Mouse (Mus musculus): ENCODE data around the gene Tenm2. TPM values are rescaled to one million over a fixed set of nuclear protein-coding genes. Genes with fewer than 3 reads are reported as not detected.

Tenm2 gene
- polyA plus RNA-seq, 1 experiment = 0.32 TPM

DNA sequence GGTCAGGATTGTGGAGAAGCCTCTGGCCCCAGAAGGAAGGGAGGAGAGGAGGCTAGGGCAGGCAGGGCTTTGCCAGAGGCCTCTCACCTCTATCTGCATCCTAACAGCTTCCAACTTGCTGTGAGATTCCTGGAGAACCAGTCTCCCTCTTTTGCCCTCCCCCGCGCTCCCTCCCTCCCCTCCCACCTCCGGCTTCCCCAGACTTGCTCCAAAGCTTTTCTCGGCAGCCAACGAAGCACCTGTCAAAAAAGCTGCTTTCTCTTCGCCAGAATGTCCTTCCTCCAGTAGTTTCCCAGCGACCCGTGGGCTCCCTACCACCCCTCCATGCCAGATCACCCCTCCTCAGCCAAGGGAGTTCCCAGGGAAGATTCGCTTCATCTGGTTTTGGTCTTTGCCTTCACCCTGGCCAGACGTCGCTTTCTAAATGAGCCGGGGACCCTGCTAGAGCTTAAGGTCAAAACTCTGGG is 1256.5 kb downstream of the Tenm2 start:
- TF ChIP-seq CTCF (IDR thresholded peaks at IDR 0.05; ENCODE audit: control insufficient read depth, insufficient read depth, insufficient replicate concordance, low read depth, low read length) (no peak), POLR2A (IDR thresholded peaks at IDR 0.05; ENCODE audit: control insufficient read depth, low read depth, low read length) (no peak)

DNA sequence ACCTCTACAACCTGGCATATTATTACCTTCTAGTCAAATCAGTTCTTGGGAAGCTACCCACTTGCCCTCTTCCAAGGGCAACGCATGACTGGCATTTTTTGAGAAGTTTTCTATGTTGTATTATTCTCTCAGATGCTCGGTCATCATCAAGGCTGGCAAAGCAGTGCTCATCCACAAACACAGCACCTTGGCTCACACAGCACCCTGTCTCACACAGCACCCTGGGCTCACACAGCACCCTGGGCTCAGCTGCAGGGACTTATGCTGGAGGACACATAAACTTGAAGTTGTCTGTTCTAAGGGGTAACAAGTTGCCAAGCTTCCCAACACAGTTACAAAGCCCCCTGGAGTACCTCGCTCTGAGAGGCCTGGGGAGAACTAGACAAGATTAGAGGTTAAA is 1258.0 kb downstream of the Tenm2 start:
- H3K4me3 ChIP-seq (ENCODE audit: control insufficient read depth, low read depth, low read length) = no peak overlapping the region
- H3K27me3 ChIP-seq (ENCODE audit: control insufficient read depth, insufficient read depth, low read length) = no peaks in the 10 kb centered on the region
- H3K27ac ChIP-seq (ENCODE audit: control insufficient read depth, insufficient read depth, low read depth, low read length) = no peak overlapping the region
- H3K36me3 ChIP-seq (ENCODE audit: control insufficient read depth, insufficient read depth, low read length) = no peaks in the 10 kb centered on the region
- H3K4me1 ChIP-seq (ENCODE audit: control insufficient read depth, insufficient read depth, low read length) = peaks cover 13% of the 10 kb centered on the region
- TF ChIP-seq CTCF (IDR thresholded peaks at IDR 0.05; ENCODE audit: control insufficient read depth, insufficient read depth, insufficient replicate concordance, low read depth, low read length) (no peak), POLR2A (IDR thresholded peaks at IDR 0.05; ENCODE audit: control insufficient read depth, low read depth, low read length) (no peak)

More for the DNA sequence above, 1256.5 kb downstream of the Tenm2 start:
- Histone ChIP-seq H3K36me3 (ENCODE audit: control insufficient read depth, insufficient read depth, low read length) (no peaks in the 10 kb centered on the region), H3K4me3 (ENCODE audit: control insufficient read depth, low read depth, low read length) (peak overlapping the region; percentile 77; the same call in 1 of the 2 replicates), H3K27me3 (ENCODE audit: control insufficient read depth, insufficient read depth, low read length) (no peaks in the 10 kb centered on the region), H3K27ac (ENCODE audit: control insufficient read depth, insufficient read depth, low read depth, low read length) (no peak overlapping the region), H3K4me1 (ENCODE audit: control insufficient read depth, insufficient read depth, low read length) (peaks cover 13% of the 10 kb centered on the region)

DNA sequence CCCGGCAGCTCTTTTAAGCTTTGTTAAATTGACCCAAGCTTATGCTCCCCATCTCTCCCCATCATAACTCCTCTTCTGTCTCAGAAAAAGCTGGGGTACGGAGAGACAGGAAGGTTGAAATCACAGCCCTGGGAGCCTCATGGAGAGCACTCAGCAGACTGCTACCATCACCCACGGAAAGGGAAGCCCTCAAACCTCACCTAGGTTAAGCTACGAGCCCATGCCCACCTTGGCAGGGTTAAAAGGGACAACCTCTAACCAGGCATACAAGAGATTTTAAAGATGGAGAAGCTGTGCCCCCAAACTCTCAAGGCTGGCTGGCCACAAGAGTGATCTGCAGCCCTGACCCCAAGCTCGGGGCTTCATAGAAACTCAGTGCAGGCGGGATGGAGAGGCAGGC is 1258.7 kb downstream of the Tenm2 start:
- H3K4me3 ChIP-seq (ENCODE audit: control insufficient read depth, low read depth, low read length) = no peak overlapping the region
- peaks cover 13% of the 10 kb centered on the region for H3K4me1 ChIP-seq (ENCODE audit: control insufficient read depth, insufficient read depth, low read length)
- H3K36me3 ChIP-seq (ENCODE audit: control insufficient read depth, insufficient read depth, low read length) = no peaks in the 10 kb centered on the region
- no peak for TF ChIP-seq POLR2A (IDR thresholded peaks at IDR 0.05; ENCODE audit: control insufficient read depth, low read depth, low read length)
- no peak for TF ChIP-seq CTCF (IDR thresholded peaks at IDR 0.05; ENCODE audit: control insufficient read depth, insufficient read depth, insufficient replicate concordance, low read depth, low read length)
- H3K27ac ChIP-seq (ENCODE audit: control insufficient read depth, insufficient read depth, low read depth, low read length) = no peak overlapping the region
- H3K27me3 ChIP-seq (ENCODE audit: control insufficient read depth, insufficient read depth, low read length) = no peaks in the 10 kb centered on the region

DNA sequence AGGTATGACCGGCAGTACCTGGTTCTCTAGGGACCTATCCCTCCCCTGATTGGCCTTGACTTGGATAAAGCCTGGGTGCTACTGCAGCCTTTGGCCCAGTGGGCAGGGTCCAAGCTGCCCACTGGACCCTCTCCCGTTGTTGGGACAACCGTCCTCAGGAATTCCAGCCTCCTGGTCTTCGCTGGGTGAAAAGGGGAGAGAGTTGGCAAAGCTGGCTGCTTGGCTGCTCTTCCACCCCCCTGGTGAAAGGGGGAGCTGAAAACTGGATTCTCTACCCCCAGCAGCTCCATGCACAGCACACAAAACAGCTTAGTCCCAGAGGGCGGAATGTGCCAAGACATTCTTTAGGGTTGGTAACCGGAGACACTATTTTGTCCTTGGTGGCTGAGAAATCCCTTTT is 1259.3 kb downstream of the Tenm2 start:
- no peak overlapping the region for H3K4me3 ChIP-seq (ENCODE audit: control insufficient read depth, low read depth, low read length)
- TF ChIP-seq POLR2A (IDR thresholded peaks at IDR 0.05; ENCODE audit: control insufficient read depth, low read depth, low read length) = no peak
- no peak for TF ChIP-seq CTCF (IDR thresholded peaks at IDR 0.05; ENCODE audit: control insufficient read depth, insufficient read depth, insufficient replicate concordance, low read depth, low read length)
- no peaks in the 10 kb centered on the region for H3K27me3 ChIP-seq (ENCODE audit: control insufficient read depth, insufficient read depth, low read length)
- H3K27ac ChIP-seq (ENCODE audit: control insufficient read depth, insufficient read depth, low read depth, low read length) = no peak overlapping the region
- no peaks in the 10 kb centered on the region for H3K36me3 ChIP-seq (ENCODE audit: control insufficient read depth, insufficient read depth, low read length)
- H3K4me1 ChIP-seq (ENCODE audit: control insufficient read depth, insufficient read depth, low read length) = peaks cover 13% of the 10 kb centered on the region

DNA sequence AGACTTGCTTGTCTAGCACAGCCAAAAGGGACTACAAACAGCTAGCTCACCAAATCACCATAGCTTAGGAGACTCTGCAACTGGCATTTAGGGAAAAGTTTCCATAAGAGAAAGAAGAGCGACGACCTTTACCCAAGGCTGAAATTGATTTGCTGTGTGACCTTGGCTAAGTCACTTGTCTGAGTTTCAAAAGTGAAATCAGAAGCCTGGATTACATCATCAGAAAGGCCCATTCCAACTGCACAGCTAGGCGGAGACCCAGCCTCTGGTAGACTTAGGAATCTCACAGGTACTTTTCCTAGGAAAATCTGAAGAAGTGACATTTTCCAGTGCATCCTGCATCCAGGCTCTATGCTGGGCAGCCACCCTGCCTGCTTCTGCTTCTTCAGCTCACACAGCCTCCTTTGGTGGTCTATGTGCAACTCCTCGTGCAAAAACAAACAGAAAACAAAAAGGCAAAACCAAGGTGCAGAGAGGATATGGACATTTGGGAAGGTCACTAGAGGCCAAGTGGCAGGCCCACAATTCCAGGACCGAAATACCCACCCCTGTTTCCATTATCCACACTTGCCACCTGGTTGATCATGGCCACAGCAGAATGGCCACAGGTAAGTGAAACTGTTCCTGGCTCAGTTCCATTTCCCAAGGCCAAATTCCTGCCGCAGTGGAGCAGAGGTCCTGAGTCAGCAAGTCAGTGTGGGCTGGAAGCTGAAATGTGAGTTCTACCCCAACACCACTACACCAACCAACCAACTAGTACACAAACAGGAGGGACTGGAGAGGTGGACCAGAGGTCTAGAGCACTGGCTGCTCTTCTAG is 1260.9 kb downstream of the Tenm2 start:
- H3K27ac ChIP-seq (ENCODE audit: control insufficient read depth, insufficient read depth, low read depth, low read length) = no peak overlapping the region
- peaks cover 6% of the 10 kb centered on the region for H3K4me1 ChIP-seq (ENCODE audit: control insufficient read depth, insufficient read depth, low read length)
- no peaks in the 10 kb centered on the region for H3K36me3 ChIP-seq (ENCODE audit: control insufficient read depth, insufficient read depth, low read length)
- H3K27me3 ChIP-seq (ENCODE audit: control insufficient read depth, insufficient read depth, low read length) = no peaks in the 10 kb centered on the region
- TF ChIP-seq POLR2A (IDR thresholded peaks at IDR 0.05; ENCODE audit: control insufficient read depth, low read depth, low read length) (no peak), CTCF (IDR thresholded peaks at IDR 0.05; ENCODE audit: control insufficient read depth, insufficient read depth, insufficient replicate concordance, low read depth, low read length) (no peak)
- no peak overlapping the region for H3K4me3 ChIP-seq (ENCODE audit: control insufficient read depth, low read depth, low read length)

DNA sequence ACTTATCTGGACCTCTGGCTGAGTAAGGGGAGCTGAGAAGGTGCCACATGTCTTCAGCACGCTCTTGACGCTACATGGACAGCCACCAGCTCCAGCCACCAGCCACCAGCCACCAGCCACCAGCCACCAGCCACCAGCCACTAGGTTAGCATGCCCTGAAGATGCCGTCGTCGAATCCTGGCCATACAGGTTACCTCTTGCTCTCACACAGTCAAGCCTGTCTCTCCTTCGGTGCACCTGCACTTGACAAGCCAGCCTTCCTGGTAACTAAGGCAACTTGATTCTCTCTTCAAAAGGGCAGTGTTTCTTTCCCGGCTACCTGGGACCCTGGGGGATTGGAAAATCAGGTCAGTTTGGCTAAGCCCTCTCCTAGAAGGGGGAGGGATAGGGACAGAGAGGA is 1262.6 kb downstream of the Tenm2 start:
- Histone ChIP-seq H3K36me3 (ENCODE audit: control insufficient read depth, insufficient read depth, low read length) (no peaks in the 10 kb centered on the region), H3K4me3 (ENCODE audit: control insufficient read depth, low read depth, low read length) (no peak overlapping the region), H3K4me1 (ENCODE audit: control insufficient read depth, insufficient read depth, low read length) (no peaks in the 10 kb centered on the region), H3K27ac (ENCODE audit: control insufficient read depth, insufficient read depth, low read depth, low read length) (no peak overlapping the region), H3K27me3 (ENCODE audit: control insufficient read depth, insufficient read depth, low read length) (no peaks in the 10 kb centered on the region)
- TF ChIP-seq CTCF (IDR thresholded peaks at IDR 0.05; ENCODE audit: control insufficient read depth, insufficient read depth, insufficient replicate concordance, low read depth, low read length) = no peak
- TF ChIP-seq POLR2A (IDR thresholded peaks at IDR 0.05; ENCODE audit: control insufficient read depth, low read depth, low read length) = no peak

DNA sequence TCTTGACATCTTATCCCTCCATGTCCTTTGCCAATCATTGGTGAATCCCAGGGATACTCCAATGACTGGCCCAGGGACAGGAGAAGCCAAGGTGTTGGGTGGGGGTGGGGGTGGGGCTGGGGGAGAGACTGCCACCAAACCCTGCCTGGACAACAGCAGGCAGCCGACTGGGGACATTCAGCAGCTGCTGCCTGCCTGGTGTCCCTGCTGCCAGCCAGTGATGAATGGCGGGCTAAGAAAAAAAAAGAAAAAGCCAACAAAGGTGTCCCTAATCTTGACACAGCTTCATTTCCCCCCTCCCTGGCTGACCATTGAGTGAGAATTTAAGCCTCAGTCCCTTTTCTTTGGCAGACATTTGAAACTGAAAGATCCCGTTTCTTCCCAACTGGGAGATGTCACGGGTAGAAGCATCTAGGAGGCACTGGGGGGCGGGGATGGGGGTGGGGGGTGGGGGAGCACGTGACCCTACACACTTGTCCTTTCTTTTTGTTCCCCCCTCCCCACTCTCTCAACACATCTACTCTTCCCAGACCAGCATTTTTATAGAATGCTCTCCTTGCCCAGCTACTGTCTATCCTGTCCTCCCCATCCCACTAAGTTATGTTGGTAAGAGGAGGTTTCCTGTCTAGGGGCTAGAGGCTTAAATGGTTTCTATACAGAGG is 1263.4 kb downstream of the Tenm2 start:
- TF ChIP-seq POLR2A (IDR thresholded peaks at IDR 0.05; ENCODE audit: control insufficient read depth, low read depth, low read length) (no peak), CTCF (IDR thresholded peaks at IDR 0.05; ENCODE audit: control insufficient read depth, insufficient read depth, insufficient replicate concordance, low read depth, low read length) (no peak)
- H3K36me3 ChIP-seq (ENCODE audit: control insufficient read depth, insufficient read depth, low read length) = no peaks in the 10 kb centered on the region
- no peaks in the 10 kb centered on the region for H3K27me3 ChIP-seq (ENCODE audit: control insufficient read depth, insufficient read depth, low read length)
- no peaks in the 10 kb centered on the region for H3K4me1 ChIP-seq (ENCODE audit: control insufficient read depth, insufficient read depth, low read length)
- no peak overlapping the region for H3K27ac ChIP-seq (ENCODE audit: control insufficient read depth, insufficient read depth, low read depth, low read length)
- H3K4me3 ChIP-seq (ENCODE audit: control insufficient read depth, low read depth, low read length) = no peak overlapping the region

All from testis, adult 2 months (tissue).